Mouse (Mus musculus): ENCODE measurements around the gene Sirt1.

Gene Sirt1

DNA sequence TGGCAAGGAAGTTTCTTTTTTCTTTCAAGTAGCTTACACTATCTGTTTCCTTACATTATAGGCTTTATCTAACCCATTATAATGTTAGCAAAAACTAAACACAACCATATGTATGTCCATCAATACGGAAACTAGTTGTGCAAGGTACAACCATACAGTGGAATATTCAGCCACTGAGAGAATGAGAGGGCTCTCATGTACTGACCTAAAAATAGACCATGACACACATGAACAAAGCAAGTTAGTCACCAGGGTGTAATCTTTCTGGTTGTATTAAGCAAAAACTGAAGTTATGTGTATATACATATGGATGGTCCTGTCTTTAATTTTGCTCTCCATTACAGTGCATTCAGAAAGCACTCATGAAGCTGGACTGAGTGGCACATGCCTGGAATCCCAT, 54.4 kb downstream of the Sirt1 start:
- no peak for DNase-seq (ENCODE audit: low spot score)

DNA sequence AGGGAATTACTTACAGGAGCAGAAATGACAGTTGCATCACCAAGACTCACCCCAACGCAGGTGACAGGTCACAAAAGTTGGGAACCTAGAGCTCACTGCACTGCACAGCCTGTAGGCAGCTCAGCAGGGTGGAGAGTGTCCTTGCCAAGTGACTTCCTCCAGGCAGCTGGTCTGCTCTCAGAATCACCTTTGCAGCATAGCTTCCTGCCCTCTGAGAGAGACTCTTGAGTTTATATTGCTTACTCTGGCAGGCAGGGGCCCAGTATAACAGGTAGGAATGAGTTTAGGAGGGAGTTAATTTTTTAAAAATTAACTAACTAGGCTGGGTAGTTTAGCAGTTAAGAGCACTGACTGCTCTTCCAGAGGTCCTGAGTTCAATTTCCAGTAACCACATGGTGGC, 67.8 kb downstream of the Sirt1 start:
- no peak for DNase-seq (ENCODE audit: low spot score)

DNA sequence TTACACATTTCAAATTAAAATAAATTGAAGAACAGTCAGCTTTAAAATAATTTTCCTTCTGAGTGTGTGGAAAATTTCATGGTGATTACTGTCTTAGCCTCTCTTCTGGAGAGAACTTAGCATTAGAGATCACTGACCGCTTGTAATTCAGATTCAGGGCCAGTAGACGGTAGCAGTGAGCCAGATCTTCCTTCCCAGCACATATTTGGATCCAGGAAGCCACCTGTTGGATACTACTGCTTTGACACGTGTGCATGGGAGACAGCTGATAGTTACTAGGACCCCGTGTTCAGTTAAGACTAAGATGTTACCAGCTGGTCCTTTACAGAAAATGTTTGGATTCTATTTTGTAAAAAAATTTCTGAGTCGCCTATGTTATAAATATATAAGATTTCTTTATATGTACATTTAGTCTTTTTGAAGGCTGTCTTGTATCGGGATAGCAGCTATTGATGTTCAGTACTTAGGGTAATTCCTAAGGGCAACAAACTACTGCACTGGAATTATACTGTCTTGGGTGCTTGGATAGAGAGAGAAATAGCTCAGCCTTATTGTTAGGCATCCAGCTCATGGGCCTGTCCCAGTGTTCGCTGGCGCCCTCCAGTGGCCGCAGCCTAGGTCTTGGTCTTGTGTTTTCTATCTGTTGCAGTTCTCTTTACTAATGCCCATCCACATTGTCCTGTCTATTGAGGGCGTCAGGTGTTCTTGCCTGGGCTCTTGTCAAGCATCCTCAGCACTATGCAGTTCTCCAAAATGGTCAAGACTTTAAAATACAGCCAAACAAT, 72.7 kb downstream of the Sirt1 start:
- peak; percentile 85 for DNase-seq (ENCODE audit: low spot score)

DNA sequence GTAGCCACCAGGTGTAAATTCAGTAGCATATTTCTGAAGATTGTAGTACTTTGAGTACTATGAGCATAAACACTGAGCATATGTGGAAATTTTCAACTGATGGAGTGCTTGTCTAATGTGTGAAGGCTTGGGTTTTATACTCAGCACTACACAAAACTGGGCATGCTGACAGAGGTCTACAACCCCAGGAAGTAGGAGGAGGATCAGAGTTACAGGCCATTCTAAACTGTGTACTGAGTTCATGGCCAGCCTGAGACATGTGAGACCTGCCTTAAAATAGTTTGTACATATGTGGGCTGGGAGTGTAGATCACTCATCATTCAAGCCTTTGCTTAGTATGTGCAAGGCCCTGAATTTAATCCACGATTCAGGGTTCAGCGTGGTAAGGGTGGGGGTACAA, 79.1 kb downstream of the Sirt1 start:
- no peak for DNase-seq (ENCODE audit: low spot score)

DNA sequence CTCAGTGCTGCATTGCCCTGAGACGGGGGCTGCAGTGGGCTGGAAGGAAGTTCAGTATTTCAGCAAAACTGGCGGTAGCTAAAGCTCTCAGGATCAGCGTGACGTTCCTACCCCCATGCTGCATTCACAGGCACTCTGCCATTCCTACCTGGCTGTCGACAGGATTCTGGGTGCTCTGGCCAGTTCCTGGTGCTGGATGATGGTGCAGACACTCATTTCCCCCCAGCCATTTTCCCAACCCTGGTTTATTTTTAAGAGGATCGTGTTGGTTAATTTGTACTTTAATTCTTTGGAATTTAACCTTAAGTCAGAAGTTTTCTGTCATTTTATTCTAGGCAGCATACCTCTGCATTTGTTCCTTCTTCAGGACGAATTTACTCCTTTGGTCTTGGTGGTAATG, 98.7 kb downstream of the Sirt1 start:
- no peak for DNase-seq (ENCODE audit: low spot score)

DNA sequence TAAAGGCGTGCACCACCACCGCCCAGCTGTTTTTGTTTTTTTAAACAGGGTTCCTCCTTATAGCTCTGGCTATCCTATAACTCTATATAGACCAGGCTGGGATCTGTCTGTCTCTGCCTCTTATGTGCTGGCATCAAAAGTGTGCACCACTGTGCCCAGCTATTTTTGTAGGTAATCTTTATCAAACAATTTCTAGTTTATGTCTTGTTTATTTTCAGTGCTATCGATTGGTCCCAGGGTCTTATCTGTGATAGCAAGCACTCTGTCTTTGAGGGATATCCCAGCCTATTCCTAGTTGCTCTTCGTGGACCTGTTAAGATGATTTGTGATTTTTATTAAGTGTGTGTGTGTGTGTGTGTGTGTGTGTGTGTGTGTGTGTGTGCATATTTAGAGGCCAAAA, 99.1 kb downstream of the Sirt1 start:
- DNase-seq (ENCODE audit: low spot score), result no peak

DNA sequence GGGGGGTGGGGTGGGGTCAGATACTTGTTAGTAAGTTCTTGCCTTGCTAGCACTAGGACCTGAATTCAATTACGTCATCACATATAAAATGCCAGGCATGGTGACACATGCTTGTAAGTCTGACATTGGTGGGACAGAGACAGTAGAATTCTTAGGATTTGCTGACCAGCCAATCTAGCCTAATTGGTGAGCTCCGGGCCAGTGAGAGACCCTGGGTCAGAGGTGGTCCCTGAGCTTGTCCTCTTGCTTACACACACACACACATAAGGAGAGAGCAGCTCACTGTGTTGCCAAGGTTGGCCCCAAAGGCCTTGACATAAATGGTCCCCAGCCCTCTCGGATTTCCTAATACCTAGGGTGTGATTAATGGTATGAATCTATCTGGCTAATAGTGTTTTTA, 101.7 kb downstream of the Sirt1 start:
- no peak for DNase-seq (ENCODE audit: low spot score)

DNA sequence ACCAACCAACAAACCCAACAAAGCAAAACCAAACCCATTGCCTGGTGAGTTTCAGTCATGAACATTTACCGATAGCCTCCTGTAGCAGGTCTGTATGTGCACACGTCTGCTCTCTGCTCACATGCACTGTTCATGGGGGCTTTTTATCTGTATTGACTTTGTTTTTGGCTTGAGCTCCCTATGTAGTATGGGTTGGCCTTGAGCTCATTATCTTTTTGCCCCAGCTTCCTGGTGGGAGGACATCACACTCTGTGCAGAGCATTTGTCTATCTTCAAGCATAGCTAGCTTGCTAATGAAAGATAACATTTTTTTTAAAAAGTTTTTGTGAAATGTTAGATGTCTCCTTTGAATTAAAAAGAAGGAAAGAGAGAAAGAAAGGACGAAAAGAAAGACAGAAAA, 104.5 kb downstream of the Sirt1 start:
- DNase-seq (ENCODE audit: low spot score), result no peak

DNA sequence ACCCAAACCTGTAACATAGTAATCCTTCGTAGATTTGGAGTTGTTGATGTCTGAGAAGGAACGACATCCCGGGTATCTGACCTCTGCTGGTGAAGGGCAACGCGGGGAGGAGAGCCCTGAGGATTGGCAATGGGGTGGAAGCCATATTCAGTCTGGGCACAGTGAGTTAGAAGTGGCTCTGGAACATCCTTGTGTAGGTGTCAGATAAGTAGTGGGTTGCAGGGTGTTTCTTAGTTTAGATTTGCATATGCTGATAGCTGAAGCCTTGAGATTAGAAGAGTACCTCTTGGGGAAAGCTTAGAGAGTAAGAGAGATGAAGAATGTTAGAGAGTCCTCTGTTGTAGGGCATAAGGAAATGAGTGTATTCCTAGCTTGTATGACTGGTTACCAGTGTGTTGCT, 108.6 kb downstream of the Sirt1 start:
- no peak for DNase-seq (ENCODE audit: low spot score)

DNA sequence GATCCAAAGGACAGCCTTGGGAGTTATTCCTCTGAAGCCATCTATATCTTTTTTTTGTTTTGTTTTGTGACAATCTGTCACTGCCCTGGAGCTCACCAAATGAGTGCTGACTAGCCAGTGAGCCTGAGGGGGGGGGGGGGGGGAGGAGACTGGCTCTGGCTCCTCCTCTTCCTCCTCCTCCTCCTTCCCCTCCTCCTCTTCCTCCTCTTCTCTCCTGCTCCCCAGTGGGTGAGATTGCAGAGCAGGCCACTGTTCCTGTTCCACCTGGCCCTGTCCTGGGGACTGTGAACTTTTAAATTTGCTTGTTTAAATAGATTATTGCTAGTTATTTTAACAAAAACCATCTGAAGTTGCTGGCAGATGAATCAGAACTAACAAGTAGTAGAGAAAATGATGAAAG, 109.1 kb downstream of the Sirt1 start:
- DNase-seq (ENCODE audit: low spot score), result no peak

Data from layer of hippocampus, adult 9-10 months (tissue).